Mouse (Mus musculus) heart, embryonic 10.5 days (tissue): ENCODE data around the gene D17H6S53E. TPM values are rescaled to one million over a fixed set of nuclear protein-coding genes. Genes with fewer than 3 reads are reported as not detected.
A peak's percentile ranks its signal among the peaks of the same experiment; 100 is the strongest.

Source experiments
- DNase-seq: peaks from one replicate; pipeline ENCODE4 v3.0.0-alpha.2; 2017; ENCODE audit warnings: low spot score
- H3K27ac ChIP-seq: fragments of 300-500 bp; sonication (generic); 2 replicates; pipeline ENCODE4 v1.5.1; 2016; ENCODE audit warnings: mild to moderate bottlenecking
- H3K27me3 ChIP-seq: fragments of 300-500 bp; sonication (generic); 2 replicates; pipeline ENCODE4 v1.6.1; 2016; ENCODE audit warnings: mild to moderate bottlenecking; ENCODE audit not compliant: poor library complexity, insufficient read depth, severe bottlenecking
- H3K36me3 ChIP-seq: fragments of 300-500 bp; sonication (generic); 2 replicates; pipeline ENCODE4 v1.6.1; 2016; ENCODE audit warnings: mild to moderate bottlenecking, moderate library complexity
- H3K4me1 ChIP-seq: fragments of 300-500 bp; sonication (generic); 2 replicates; pipeline ENCODE4 v1.6.1; 2016; ENCODE audit warnings: mild to moderate bottlenecking
- H3K4me3 ChIP-seq: fragments of 300-500 bp; sonication (generic); 2 replicates; pipeline ENCODE4 v1.5.1; 2016; ENCODE audit warnings: mild to moderate bottlenecking, moderate library complexity
- H3K9me3 ChIP-seq: fragments of 300-500 bp; sonication (generic); 2 replicates; pipeline ENCODE4 v1.6.1; 2016; ENCODE audit warnings: mild to moderate bottlenecking, moderate library complexity
- WGBS: fragments of 180-500 bp; shearing (Covaris S2); methylation state at CpG from one replicate; pipeline ENCODE4 v1.1.7; 2016; 5-methylcytosine and 5-hydroxymethylcytosine counted together
- polyA plus RNA-seq: library from polyadenylated mRNA; unstranded; fragments of >200 nt; fragmentation: Nextera tagmentation; extraction: Ambion mirVana; gene quantifications from 2 replicates; pipeline ENCODE4 v1.2.1, GENCODE M21; 2016

The D17H6S53E gene
- polyA plus RNA-seq, 1 experiment from 2014 or later = 7.4 TPM

DNA sequence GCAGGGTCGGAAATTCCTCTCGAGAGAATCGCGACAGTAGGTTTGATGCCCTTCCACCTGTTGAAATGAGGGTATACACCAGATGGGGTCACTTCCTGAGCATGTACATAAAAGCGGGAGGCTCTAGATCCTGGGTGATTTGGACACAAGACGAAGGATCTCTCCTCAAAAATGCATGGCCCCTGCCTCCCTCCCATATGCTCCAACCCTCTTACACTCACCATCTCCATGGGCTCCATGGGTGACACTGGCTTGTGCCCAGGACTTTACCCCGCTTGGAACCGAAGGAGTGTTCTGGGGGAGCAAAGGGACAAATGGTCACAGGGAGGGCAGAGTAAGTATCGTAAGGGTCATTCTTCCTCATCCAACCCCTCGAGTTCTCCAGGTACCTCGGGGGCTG, 35.2 kb downstream of the D17H6S53E start:
- H3K27ac ChIP-seq = no peak overlapping the region
- no peak overlapping the region for H3K4me3 ChIP-seq
- H3K27me3 ChIP-seq = no peaks in the 10 kb centered on the region
- H3K36me3 ChIP-seq = peaks cover 64% of the 10 kb centered on the region
- H3K9me3 ChIP-seq = no peaks in the 10 kb centered on the region
- WGBS = 89% methylated on average over 11 of the region's 11 CpGs
- H3K4me1 ChIP-seq = peaks cover 24% of the 10 kb centered on the region
- no peak for DNase-seq

DNA sequence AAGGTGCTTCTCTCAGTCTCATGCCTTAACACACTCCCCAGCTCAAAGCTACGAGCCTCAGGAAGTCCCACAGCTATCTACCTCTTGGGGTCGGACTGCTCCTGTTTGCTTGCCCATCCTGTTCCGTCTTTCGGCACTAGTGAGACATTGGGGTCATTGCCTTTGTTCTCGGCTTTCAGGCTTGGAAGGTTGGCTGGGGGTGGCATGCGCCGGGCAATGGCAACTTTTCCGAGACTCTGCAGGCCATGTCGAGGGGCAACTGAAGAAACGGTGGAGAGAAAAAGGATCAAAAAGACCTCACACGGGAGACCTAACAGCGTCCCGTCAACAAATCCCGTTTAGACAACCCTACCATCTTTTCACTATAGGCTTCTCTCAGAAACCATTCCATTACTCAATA, 35.9 kb downstream of the D17H6S53E start:
- Histone ChIP-seq H3K4me1 (peaks cover 26% of the 10 kb centered on the region), H3K4me3 (peak overlapping the region; percentile 98), H3K36me3 (peaks cover 57% of the 10 kb centered on the region), H3K27ac (no peak overlapping the region), H3K27me3 (no peaks in the 10 kb centered on the region), H3K9me3 (no peaks in the 10 kb centered on the region)
- DNase-seq = no peak
- WGBS = 78% methylated on average over 14 of the region's 14 CpGs

DNA sequence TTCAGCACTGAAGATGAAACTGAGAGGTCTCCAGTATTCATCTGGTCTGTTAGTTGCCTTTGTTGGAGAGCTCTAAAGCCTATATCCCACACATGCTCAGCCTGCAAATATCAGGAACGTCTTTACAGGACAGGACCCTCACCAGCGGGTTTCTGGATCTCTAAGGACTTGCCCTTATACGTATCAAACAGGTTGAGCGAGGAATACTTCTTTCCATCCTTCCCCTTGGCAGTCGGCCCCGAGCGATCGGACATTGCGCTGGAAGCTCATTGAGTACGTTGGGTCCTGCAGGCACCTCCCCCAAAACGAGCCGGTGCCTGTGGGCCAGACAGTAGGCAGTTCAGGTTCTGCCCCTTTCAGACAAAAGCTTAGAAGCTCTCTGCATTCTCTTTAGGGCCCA, 36.6 kb downstream of the D17H6S53E start:
- 69% methylated on average over 12 of the region's 12 CpGs for WGBS
- peaks cover 51% of the 10 kb centered on the region for H3K36me3 ChIP-seq
- H3K4me3 ChIP-seq = peak overlapping the region; percentile 98
- H3K27me3 ChIP-seq = no peaks in the 10 kb centered on the region
- H3K4me1 ChIP-seq = peaks cover 26% of the 10 kb centered on the region
- DNase-seq = no peak
- no peaks in the 10 kb centered on the region for H3K9me3 ChIP-seq
- H3K27ac ChIP-seq = peak overlapping the region; percentile 62; the same call in 1 of the 2 replicates

DNA sequence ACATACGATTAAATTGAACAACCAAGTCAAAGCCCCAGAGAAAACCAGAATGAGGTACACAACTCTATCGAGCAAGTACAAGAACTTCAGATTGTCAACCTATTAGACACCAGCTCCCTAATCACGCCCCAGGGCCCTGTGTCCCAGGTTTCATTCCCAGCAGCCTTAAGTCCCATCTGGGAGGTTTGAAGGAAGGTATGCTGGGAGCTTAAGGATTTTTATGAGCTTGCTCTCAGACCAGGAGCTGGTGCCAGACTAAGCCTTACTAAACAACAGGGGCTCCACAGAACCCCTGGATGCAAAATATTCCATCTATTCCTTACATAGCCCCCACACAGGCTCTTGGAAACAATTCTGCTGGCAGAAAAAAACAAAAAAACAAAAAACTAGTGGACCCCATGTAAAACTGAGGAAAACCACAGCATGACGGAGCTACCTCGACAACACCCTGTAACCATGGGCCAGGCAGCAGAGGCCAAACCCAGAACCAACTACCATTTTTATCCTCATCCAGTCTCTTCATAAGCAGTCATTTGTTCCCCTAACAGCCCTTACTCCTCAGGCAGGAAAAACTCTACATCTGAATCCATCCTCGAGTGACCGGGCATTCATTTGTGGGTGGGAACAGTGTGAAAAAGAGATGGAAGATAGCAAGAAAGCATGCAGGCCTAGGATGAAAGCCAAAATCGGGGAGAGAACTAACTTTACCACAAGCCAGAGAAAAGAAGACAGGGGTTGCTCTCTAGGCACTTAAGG, 37.3 kb downstream of the D17H6S53E start:
- WGBS = 16% methylated on average over 8 of the region's 8 CpGs
- no peaks in the 10 kb centered on the region for H3K9me3 ChIP-seq
- H3K4me3 ChIP-seq = peak overlapping the region; percentile 98
- peak overlapping the region; percentile 100 for H3K27ac ChIP-seq
- peaks cover 26% of the 10 kb centered on the region for H3K4me1 ChIP-seq
- no peaks in the 10 kb centered on the region for H3K27me3 ChIP-seq
- peaks cover 43% of the 10 kb centered on the region for H3K36me3 ChIP-seq
- DNase-seq = no peak

DNA sequence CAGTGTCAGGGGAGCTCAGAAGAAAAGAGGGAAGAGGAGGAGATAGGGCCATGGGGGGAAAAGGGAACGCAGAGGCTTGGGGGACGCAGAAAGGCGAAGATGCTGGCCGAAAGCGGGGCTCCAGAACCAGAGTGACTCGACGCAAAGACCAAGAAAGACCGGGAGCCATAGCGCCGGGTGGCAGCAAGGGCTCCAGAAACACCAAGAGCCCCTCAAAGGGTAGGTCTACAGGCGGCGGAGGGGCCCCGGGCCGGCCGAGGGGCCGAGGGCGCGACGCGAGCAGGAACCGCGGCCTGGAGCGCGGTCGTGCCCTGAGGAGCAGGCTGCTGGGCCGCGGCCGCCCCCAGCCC, 38.0 kb downstream of the D17H6S53E start:
- no peaks in the 10 kb centered on the region for H3K27me3 ChIP-seq
- no peaks in the 10 kb centered on the region for H3K9me3 ChIP-seq
- peaks cover 36% of the 10 kb centered on the region for H3K36me3 ChIP-seq
- H3K4me3 ChIP-seq = peak overlapping the region; percentile 98
- WGBS = 4% methylated on average over 28 of the region's 28 CpGs
- peak overlapping the region; percentile 100 for H3K27ac ChIP-seq
- peaks cover 26% of the 10 kb centered on the region for H3K4me1 ChIP-seq
- no peak for DNase-seq

DNA sequence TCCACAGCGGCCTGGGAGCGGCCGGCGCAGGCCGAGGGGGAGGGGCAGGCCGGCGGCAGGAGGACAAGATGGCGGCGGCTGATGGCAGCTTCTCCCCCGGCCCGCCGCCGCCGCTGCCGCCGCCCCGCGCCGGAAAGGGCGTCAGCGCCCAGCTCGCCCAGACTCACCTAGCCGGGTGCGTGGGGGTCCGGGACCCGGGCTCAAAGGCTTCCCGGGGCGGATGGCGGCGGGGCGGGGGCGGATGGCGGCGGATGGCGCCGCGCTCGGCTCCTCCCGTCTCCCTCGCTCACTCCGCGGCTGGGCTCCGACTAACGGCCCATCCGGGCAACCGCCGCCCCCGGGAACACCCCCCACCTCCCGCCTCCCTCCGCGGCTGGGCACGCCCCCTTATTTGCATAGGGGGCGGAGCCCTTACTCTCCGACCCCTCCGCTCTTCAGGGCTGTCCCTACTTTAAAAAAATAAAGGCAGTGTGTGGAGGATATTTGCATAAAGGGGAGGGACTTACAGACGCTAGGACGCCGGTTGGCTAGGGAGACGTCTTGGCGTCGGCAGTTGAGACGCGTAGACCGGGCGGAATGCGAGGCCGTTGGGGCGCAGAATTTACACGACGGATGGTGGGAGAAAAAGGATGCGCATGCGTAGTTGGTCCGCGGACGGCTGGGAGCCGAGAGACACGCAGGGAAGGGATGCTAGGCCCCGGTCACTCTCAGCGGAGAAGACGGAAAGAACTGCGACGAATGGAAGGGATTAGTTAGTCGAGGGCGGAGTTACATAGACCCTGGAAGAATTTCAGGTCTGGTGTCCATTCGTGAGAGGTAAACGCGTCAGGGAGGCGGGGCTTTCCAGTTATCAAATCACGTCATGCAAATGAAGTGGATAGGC, 38.6 kb downstream of the D17H6S53E start, which contains the start of gene Prrc2a:
Gene Prrc2a (minus strand): TSS at position 330 of the 883 bp plus-strand sequence.
- Histone ChIP-seq H3K4me3 (peak within 1 kb of the TSS; percentile 98), H3K27ac (peak within 1 kb of the TSS; percentile 100), H3K27me3 (no peaks in the 10 kb centered on the region), H3K9me3 (no peaks in the 10 kb centered on the region), H3K36me3 (peaks cover 30% of the 10 kb centered on the region), H3K4me1 (peaks cover 26% of the 10 kb centered on the region)
- DNase-seq = peak; percentile 99
- under 1% methylated on average over 76 of the region's 89 CpGs for WGBS

DNA sequence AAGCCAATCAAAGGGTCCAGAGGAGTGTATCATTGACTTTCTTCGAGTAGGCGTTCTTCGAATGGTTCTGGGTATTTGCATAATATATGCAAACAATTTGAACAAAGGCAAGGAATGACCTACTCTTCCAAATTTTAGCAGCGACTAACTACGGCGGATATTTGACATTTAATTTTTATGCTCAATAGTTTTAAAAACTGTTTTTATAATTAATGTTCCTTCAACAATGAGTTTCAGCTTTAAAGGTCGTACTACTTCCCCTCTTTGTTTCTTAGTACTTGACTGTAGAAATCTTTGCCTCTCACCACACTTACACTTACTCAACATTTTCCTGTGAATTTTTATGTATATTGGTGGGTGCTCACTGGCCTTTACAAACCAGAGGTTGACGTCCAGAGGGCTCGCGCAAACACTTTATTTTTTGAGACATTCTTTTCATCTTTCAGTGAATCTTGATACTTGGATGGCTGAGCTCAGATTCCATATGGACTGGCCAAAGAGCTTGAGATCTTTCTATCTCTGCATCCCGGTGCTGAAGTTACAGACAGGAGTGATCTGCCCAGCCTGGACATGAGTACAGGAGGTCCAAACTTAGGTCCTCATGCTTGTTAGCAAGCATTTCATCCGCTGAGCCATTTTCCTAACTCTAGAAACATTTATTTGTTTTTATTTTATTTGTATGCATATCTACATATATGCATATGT, 39.4 kb downstream of the D17H6S53E start:
- H3K4me1 ChIP-seq = peaks cover 26% of the 10 kb centered on the region
- WGBS = 29% methylated on average over 12 of the region's 12 CpGs
- DNase-seq = no peak
- H3K27ac ChIP-seq = peak overlapping the region; percentile 100
- no peaks in the 10 kb centered on the region for H3K9me3 ChIP-seq
- no peaks in the 10 kb centered on the region for H3K27me3 ChIP-seq
- peaks cover 22% of the 10 kb centered on the region for H3K36me3 ChIP-seq
- peak overlapping the region; percentile 98 for H3K4me3 ChIP-seq

DNA sequence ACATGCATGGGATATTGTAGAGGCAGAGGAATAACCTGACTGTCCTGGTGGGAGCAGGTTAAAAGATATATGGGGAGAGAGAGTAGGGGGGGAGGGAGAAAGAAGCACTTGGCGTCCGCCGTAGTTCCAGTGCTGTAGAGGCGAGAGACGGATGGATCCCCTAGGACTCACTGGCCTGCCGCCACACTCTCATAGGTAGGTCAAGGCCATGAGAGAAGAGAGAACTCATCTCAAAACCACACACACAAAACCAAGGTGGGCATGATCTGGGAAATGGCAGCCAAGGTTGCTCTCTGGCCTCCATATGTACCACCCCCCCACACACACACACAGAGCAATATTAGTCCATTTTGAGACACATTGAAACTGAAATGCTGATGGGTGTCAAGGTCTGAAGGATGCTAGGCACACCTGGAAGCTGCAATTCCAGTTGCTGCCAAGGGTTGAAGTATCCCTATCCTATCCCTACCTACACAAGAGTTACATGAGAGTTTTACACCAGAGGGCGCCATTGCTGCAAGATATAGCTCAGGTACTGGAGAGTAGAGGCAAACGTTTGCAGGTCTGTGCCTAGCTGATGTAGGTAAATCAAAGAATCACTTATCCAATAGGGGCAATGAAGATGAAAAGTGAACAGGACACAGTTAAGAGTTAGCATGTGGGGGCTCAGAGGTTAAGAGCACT, 40.3 kb downstream of the D17H6S53E start:
- WGBS = 71% methylated on average over 8 of the region's 8 CpGs
- Histone ChIP-seq H3K9me3 (no peaks in the 10 kb centered on the region), H3K27ac (peak overlapping the region; percentile 100), H3K4me1 (peaks cover 26% of the 10 kb centered on the region), H3K27me3 (no peaks in the 10 kb centered on the region), H3K4me3 (no peak overlapping the region), H3K36me3 (peaks cover 13% of the 10 kb centered on the region)
- no peak for DNase-seq

DNA sequence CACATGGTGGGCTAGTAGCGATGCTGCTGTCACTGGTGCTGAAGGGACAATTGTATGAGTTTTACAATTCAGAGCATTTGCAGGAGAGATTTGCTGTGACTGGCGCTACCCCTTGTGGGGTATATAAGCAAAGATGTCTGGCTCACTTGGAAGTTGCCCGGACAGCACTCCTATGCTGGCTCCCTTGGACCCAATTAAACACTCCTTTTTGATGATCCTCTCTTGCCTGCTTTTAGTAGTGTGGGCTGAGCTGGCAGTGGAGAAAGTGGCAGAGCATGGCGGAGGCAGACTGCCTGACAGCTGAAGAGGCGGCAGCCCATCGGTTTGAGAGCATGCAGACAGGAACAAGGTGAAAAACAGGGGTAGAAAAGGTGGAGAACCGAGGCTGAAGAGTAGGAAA, 41.6 kb downstream of the D17H6S53E start:
- 86% methylated on average over 7 of the region's 7 CpGs for WGBS
- Histone ChIP-seq H3K27me3 (peaks cover 11% of the 10 kb centered on the region; the same call in 1 of the 2 replicates), H3K36me3 (peaks cover under 1% of the 10 kb centered on the region; the same call in 1 of the 2 replicates), H3K4me1 (peaks cover 17% of the 10 kb centered on the region), H3K4me3 (no peak overlapping the region), H3K27ac (no peak overlapping the region), H3K9me3 (no peaks in the 10 kb centered on the region)
- DNase-seq = no peak

DNA sequence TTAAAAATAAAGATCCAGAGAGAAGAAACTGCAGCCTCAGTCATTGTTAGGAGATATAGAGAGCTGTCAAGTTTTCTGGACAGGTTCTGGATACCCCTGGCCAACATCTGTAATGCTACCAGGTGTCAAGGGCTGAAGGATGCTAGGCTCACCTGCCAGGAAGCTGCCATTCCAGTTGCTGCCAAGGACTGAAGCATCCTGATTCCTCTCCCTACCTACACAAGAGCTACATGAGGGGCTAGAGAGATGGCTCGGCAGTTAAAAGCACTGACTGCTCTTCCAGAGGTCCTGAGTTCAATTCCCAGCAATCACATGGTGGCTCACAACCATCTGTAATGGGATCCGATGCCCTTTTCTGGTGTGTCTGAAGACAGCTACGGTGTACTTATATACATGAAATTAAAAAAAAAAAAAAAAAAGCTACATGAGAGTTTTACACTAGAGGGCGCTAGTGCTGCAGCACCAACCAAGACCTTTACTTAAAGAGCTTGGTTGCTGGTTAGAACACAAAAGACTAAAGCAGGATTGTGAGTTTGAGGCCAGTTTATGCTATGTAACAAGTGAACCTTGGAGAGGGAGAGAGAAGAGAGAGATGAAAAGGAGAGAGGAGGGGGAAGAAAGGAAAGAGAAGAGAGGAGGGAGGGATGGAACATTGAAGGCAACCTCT, 42.5 kb downstream of the D17H6S53E start:
- Histone ChIP-seq H3K27me3 (peaks cover 15% of the 10 kb centered on the region; the same call in 1 of the 2 replicates), H3K4me3 (no peak overlapping the region), H3K27ac (no peak overlapping the region), H3K4me1 (peaks cover 9% of the 10 kb centered on the region; the same call in 1 of the 2 replicates), H3K9me3 (no peaks in the 10 kb centered on the region), H3K36me3 (no peaks in the 10 kb centered on the region)
- no peak for DNase-seq
- WGBS = 22% methylated on average over 4 of the region's 4 CpGs

DNA sequence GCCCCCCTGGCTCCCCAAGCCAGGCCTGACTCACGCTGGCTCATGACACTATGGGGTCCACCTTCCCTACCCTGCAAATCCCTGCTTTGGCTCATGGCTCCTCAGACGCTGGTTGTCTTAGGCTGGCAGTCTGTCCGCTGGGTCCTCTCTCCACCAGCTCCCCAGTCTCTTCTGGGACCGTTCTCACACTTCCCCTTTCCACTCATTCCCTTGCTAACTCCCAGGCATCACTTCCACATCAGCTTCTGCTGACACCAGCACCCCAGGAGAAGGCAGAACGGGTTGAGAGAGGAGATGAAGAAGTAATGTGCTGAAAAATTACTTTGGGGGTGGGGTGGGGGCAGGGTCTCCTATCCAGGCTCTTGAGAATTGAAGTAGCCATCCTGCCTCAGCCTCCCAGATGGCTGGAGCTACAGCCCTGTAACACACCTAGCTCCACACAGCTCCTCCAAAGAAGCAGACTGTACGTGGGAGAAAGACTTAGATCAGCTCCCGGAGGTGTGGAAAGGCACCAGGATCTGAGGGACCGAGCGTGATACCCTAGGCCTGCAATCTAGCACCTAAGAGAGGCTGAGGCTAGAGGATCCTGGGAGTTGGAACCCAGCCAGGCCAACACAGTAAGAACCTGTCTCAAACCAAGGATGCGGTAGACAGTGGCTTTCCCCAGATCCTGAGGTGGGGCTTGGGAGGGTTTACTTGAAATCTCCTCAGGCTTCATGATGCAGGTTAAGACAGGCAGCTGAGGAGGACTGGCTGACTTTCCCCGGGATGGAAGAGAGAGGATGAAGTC, 46.5 kb downstream of the D17H6S53E start:
- Histone ChIP-seq H3K36me3 (no peaks in the 10 kb centered on the region), H3K9me3 (no peaks in the 10 kb centered on the region), H3K4me3 (no peak overlapping the region), H3K27me3 (peaks cover 15% of the 10 kb centered on the region; the same call in 1 of the 2 replicates), H3K4me1 (no peaks in the 10 kb centered on the region), H3K27ac (no peak overlapping the region)
- WGBS = 64% methylated on average over 11 of the region's 11 CpGs
- DNase-seq = no peak
